Mouse (Mus musculus): Measurements from ENCODE around the gene Cherp.

Cherp gene

GRCm38 (mm10) chr8:72413839-72414238, 61.2 kb downstream of the Cherp start:
- DNase-seq (ENCODE audit: low spot score in 2 of 2): no peak
